Mouse (Mus musculus) heart, postnatal 0 days (tissue): ENCODE data around the gene Celsr3. TPM values are rescaled to one million over a fixed set of nuclear protein-coding genes. Genes with fewer than 3 reads are reported as not detected.
A peak's percentile ranks its signal among the peaks of the same experiment; 100 is the strongest.

ENCODE experiments used
- ATAC-seq: fragments of 200-750 bp; cut with Nextera tagmentation; 2 replicates; pipeline ENCODE4 v1.8.0; 2017; ENCODE audit warnings: low read depth, moderate number of reproducible peaks, moderate library complexity; ENCODE audit not compliant: insufficient read depth
- DNase-seq: peaks from one replicate; pipeline ENCODE4 v3.0.0-alpha.2; 2016; ENCODE audit warnings: low spot score
- H3K27ac ChIP-seq: fragments of 300-500 bp; sonication (generic); 2 replicates; pipeline ENCODE4 v1.5.1; 2014; ENCODE audit warnings: low read depth, mild to moderate bottlenecking
- H3K27me3 ChIP-seq: fragments of 300-500 bp; sonication (generic); 2 replicates; pipeline ENCODE4 v1.6.1; 2014; ENCODE audit warnings: low read length, mixed read lengths; ENCODE audit not compliant: control insufficient read depth, insufficient read depth
- H3K36me3 ChIP-seq: fragments of 300-500 bp; sonication (generic); replicated peaks from 2 replicates; pipeline ENCODE4 v1.6.1; 2014; ENCODE audit warnings: low read length, mixed read lengths; ENCODE audit not compliant: control insufficient read depth, insufficient read depth
- H3K4me1 ChIP-seq: fragments of 300-500 bp; sonication (generic); 2 replicates; pipeline ENCODE4 v1.6.1; 2014; ENCODE audit warnings: antibody characterized with exemption; ENCODE audit not compliant: control insufficient read depth, insufficient read depth
- H3K4me2 ChIP-seq: fragments of 300-500 bp; sonication (generic); 2 replicates; pipeline ENCODE4 v1.6.1; 2014; ENCODE audit warnings: low read depth, mild to moderate bottlenecking, low read length, moderate library complexity
- H3K4me3 ChIP-seq: fragments of 300-500 bp; sonication (generic); 2 replicates; pipeline ENCODE4 v1.5.1; 2014; ENCODE audit warnings: low read depth, low read length
- H3K9ac ChIP-seq: fragments of 300-500 bp; sonication (generic); replicated peaks from 2 replicates; pipeline ENCODE4 v1.6.1; 2014; ENCODE audit warnings: low read depth, low read length, mixed read lengths
- H3K9me3 ChIP-seq: fragments of 300-500 bp; sonication (generic); replicated peaks from 2 replicates; pipeline ENCODE4 v1.6.1; 2016; ENCODE audit warnings: low read length; ENCODE audit not compliant: control insufficient read depth
- CTCF ChIP-seq: IDR thresholded peaks from 2 replicates; pipeline ENCODE4 v1.5.1; 2016; ENCODE audit warnings: antibody characterized with exemption, control low read depth, low read depth
- EP300 ChIP-seq: IDR thresholded peaks from 2 replicates; pipeline ENCODE4 v1.6.1; 2016; ENCODE audit warnings: antibody characterized with exemption, low read depth
- WGBS: fragments of 180-500 bp; shearing (Covaris S2); extraction: QIAGEN DNeasy Blood & Tissue Kit; methylation state at CpG from one replicate; pipeline ENCODE4 v1.1.7; 2014; 5-methylcytosine and 5-hydroxymethylcytosine counted together
- polyA plus RNA-seq: library from polyadenylated mRNA; unstranded; fragments of >200 nt; fragmentation: Nextera tagmentation; extraction: Ambion mirVana; gene quantifications from 2 replicates; pipeline ENCODE4 v1.2.1, GENCODE M21; 2015
- total RNA-seq: library from RNA; depleted of rRNA; stranded (reverse); fragments of >200 nt; gene quantifications from 2 replicates; pipeline ENCODE4 v1.2.3, GENCODE M21; 2014; ENCODE audit warnings: low replicate concordance

The Celsr3 gene
- total and polyA plus RNA-seq, 2 experiments from 2014 or later, result 0.14 TPM; not detected in 1

DNA sequence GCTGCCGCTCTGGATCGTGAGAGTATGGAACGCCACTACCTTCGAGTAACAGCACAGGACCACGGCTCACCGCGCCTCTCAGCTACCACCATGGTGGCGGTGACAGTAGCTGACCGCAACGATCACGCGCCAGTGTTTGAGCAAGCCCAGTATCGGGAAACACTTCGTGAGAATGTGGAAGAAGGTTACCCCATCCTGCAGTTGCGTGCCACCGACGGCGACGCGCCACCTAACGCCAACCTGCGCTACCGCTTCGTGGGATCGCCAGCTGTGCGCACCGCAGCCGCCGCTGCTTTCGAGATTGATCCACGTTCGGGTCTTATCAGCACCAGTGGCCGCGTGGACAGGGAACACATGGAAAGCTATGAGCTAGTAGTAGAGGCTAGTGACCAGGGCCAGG lies 1.3 kb downstream of the Celsr3 start:
- Histone ChIP-seq H3K4me3 (peak overlapping the region; percentile 35), H3K9me3 (no peaks in the 10 kb centered on the region)
- WGBS, result 5% methylated on average over 34 of the region's 34 CpGs

DNA sequence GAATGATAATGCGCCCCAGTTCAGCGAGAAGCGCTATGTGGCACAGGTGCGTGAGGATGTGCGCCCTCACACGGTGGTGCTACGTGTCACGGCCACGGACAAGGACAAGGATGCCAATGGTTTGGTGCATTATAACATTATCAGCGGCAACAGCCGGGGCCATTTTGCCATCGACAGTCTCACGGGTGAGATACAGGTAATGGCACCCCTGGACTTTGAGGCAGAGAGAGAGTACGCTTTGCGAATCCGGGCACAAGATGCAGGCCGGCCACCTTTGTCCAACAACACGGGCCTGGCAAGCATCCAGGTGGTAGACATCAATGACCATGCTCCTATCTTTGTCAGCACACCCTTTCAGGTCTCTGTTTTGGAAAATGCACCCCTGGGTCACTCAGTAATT lies 1.8 kb downstream of the Celsr3 start:
- no peak for DNase-seq
- Histone ChIP-seq H3K9ac (no peak overlapping the region), H3K4me3 (no peak overlapping the region), H3K27ac (no peak overlapping the region), H3K36me3 (no peaks in the 10 kb centered on the region), H3K27me3 (peaks cover 95% of the 10 kb centered on the region), H3K4me1 (peaks cover 15% of the 10 kb centered on the region), H3K4me2 (no peak overlapping the region), H3K9me3 (no peaks in the 10 kb centered on the region)
- 53% methylated on average over 18 of the region's 18 CpGs for WGBS
- no peak for TF ChIP-seq CTCF
- no peak for TF ChIP-seq EP300
- no peak for ATAC-seq

More for the DNA sequence above, 1.3 kb downstream of the Celsr3 start:
- Histone ChIP-seq H3K36me3 (no peaks in the 10 kb centered on the region), H3K4me2 (peak overlapping the region; percentile 58), H3K4me1 (peaks cover 10% of the 10 kb centered on the region), H3K27me3 (peaks cover 91% of the 10 kb centered on the region), H3K9ac (no peak overlapping the region), H3K27ac (no peak overlapping the region)
- DNase-seq (no peak), ATAC-seq (no peak)
- TF ChIP-seq CTCF (no peak), EP300 (no peak)

DNA sequence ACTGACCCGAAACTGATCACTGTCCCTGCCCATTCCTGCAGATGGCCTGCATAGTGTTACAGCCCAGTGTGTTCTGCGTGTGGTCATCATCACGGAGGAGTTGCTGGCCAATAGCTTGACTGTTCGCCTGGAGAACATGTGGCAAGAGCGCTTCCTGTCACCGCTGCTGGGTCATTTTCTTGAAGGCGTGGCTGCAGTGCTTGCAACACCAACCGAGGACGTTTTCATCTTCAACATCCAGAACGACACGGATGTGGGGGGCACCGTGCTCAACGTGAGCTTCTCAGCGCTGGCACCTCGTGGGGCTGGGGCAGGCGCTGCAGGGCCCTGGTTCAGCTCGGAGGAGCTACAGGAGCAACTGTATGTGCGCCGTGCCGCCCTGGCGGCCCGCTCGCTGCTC lies 5.5 kb downstream of the Celsr3 start:
- no peak for DNase-seq
- TF ChIP-seq CTCF (no peak), EP300 (no peak)
- H3K4me1 ChIP-seq, result peaks cover 15% of the 10 kb centered on the region
- H3K4me3 ChIP-seq, result peak overlapping the region; percentile 39
- H3K36me3 ChIP-seq, result no peaks in the 10 kb centered on the region
- H3K9ac ChIP-seq, result no peak overlapping the region
- WGBS, result 6% methylated on average over 23 of the region's 23 CpGs
- H3K4me2 ChIP-seq, result peak overlapping the region; percentile 65
- no peaks in the 10 kb centered on the region for H3K9me3 ChIP-seq
- ATAC-seq, result no peak
- H3K27me3 ChIP-seq, result peaks cover 68% of the 10 kb centered on the region
- H3K27ac ChIP-seq, result no peak overlapping the region

DNA sequence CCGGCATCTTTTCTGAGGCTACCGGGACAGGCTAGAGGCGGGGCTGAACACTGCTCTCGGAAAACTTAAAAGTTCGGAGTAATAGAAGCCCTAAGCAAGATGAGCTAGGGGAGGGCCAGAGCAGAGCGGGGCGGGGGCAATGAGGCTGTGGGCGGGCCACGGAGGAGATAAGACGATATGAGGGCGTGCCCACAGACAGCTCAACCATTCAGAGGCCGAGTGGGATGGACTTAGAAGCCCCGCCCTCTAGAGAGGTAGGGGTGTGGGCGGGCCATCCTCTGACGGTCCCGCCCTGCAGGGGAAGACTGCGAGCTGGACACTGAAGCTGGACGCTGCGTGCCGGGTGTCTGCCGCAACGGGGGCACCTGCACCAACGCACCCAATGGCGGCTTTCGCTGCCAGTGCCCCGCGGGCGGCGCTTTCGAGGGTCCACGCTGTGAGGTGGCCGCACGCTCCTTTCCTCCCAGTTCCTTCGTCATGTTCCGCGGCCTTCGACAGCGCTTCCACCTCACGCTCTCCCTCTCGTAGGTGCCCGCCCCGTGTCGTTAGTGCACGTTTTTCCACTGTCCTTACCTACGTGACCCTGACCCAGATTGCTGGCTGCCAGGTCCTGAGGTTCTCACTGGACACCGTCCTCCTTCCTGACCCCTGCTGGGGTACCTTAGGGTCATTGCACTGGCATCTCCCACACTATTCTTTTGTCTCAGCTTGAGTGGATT lies 6.4 kb downstream of the Celsr3 start:
- Histone ChIP-seq H3K4me1 (peaks cover 15% of the 10 kb centered on the region), H3K4me3 (peak overlapping the region; percentile 39), H3K27ac (no peak overlapping the region), H3K9ac (no peak overlapping the region), H3K4me2 (peak overlapping the region; percentile 65), H3K9me3 (no peaks in the 10 kb centered on the region), H3K27me3 (peaks cover 61% of the 10 kb centered on the region), H3K36me3 (no peaks in the 10 kb centered on the region)
- ATAC-seq (peak; percentile 95), DNase-seq (peak; percentile 90)
- WGBS, result 6% methylated on average over 46 of the region's 46 CpGs
- TF ChIP-seq CTCF (no peak), EP300 (no peak)

DNA sequence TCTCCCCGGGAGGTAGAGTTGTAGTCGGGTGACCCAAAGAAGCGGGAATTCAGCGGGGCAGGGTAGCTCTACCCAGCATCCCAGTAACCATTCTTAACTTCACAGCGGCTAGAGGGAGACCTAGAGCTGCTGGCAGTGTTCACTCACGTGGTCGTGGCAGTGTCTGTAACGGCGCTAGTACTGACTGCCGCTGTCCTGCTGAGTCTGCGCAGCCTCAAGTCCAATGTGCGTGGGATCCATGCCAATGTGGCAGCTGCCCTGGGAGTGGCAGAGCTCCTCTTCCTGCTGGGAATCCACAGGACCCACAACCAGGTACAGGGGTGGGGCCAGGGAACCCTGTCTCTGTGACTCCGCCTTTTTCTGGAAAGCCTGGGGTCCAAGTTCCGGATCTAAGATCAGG lies 16.9 kb downstream of the Celsr3 start:
- no peak for TF ChIP-seq EP300
- peak; percentile 52 for TF ChIP-seq CTCF
- 9% methylated on average over 14 of the region's 14 CpGs for WGBS
- Histone ChIP-seq H3K27me3 (0 out of 2 replicates have a peak, but pooled peaks cover 3% of the 10 kb centered on the region), H3K36me3 (no peaks in the 10 kb centered on the region), H3K4me3 (no peak overlapping the region), H3K4me2 (peak overlapping the region; percentile 13; the same call in 1 of the 2 replicates), H3K9me3 (no peaks in the 10 kb centered on the region), H3K9ac (no peak overlapping the region), H3K27ac (no peak overlapping the region), H3K4me1 (no peaks in the 10 kb centered on the region)
- ATAC-seq (peak; percentile 87), DNase-seq (peak; percentile 60)
